Comparison of ENCODE assay signal across 25 mouse cellular contexts in genomic region chr3:84641391-84641790, GRCm38 (mm10). TPM values are rescaled to one million over a fixed set of nuclear protein-coding genes. Genes with fewer than 3 reads are reported as not detected.
"Had no signal": no experiment of that assay in that cellular context is flagged by ENCODE, and none has a peak within 500 bp of the region (broad histone marks: within the 10 kb centered on the region; RNA-seq: fewer than 3 reads in every experiment).

No protein-coding gene starts in this region.

- H3K4me2 ChIP-seq: liver, embryonic 15.5 days; lung, embryonic 15.5 days; midbrain, embryonic 12.5 days; neural tube, embryonic 13.5 days; neural tube, embryonic 15.5 days; stomach, embryonic 15.5 days had no signal

- H3K27me3 ChIP-seq: liver, embryonic 15.5 days; lung, embryonic 15.5 days; neural tube, embryonic 13.5 days; neural tube, embryonic 15.5 days; stomach, embryonic 15.5 days had no signal

- H3K4me3 ChIP-seq: liver, embryonic 15.5 days; lung, embryonic 15.5 days; midbrain, embryonic 10.5 days; midbrain, embryonic 12.5 days; myocyte; neural tube, embryonic 13.5 days; neural tube, embryonic 15.5 days; stomach, embryonic 15.5 days had no signal

- H3K9me3 ChIP-seq: liver, embryonic 15.5 days; lung, embryonic 15.5 days; midbrain, embryonic 10.5 days; midbrain, embryonic 12.5 days; neural tube, embryonic 13.5 days; neural tube, embryonic 15.5 days; stomach, embryonic 15.5 days had no signal

- H3K27ac ChIP-seq: liver, embryonic 15.5 days; lung, embryonic 15.5 days; midbrain, embryonic 10.5 days; midbrain, embryonic 12.5 days; neural tube, embryonic 13.5 days; neural tube, embryonic 15.5 days; stomach, embryonic 15.5 days; stomach, postnatal 0 days had no signal

- H3K9ac ChIP-seq: liver, embryonic 15.5 days; liver, postnatal 0 days; lung, embryonic 15.5 days; midbrain, embryonic 12.5 days; neural tube, embryonic 13.5 days; neural tube, embryonic 15.5 days; stomach, embryonic 15.5 days had no signal

- DNase-seq: liver, postnatal 0 days; lung, adult 2 months; lung, postnatal 14 days; lung, postnatal 36 days; midbrain, embryonic 14.5 days; retina, postnatal 1 day; right cerebral cortex, adult 18-20 months; right cerebral cortex, postnatal 25 days; thymus, adult 2 months; thymus, postnatal 25 days; thymus, postnatal 4 days had no signal

- H3K36me3 ChIP-seq: liver, embryonic 15.5 days; lung, embryonic 15.5 days; midbrain, embryonic 10.5 days; midbrain, embryonic 12.5 days; neural tube, embryonic 13.5 days; neural tube, embryonic 15.5 days; stomach, embryonic 15.5 days had no signal

- ATAC-seq: liver, postnatal 0 days; lung, postnatal 0 days; midbrain, embryonic 16.5 days had no signal

RNA-seq across cellular contexts. Expression of gene Tigd4, which starts 48.0 kb away (rescaled TPM):
- total RNA-seq: megakaryocyte, adult 5-6 weeks; megakaryocyte-erythroid progenitor cell, adult 5-6 weeks had no signal
- polyA plus RNA-seq: liver, postnatal 0 days; midbrain, embryonic 10.5 days; midbrain, embryonic 12.5 days; midbrain, embryonic 14.5 days; midbrain, embryonic 16.5 days; neural tube, embryonic 13.5 days; spleen, adult 2 months; thymus, adult 2 months had no signal
